Mouse (Mus musculus): ENCODE measurements at regions not wholly inside any gene's neighbourhood (a gene's known extent, or its start where the extent isn't known, plus 50 kb on each side); places are given as distances from the start of the nearest gene placed in this dataset.

DNA sequence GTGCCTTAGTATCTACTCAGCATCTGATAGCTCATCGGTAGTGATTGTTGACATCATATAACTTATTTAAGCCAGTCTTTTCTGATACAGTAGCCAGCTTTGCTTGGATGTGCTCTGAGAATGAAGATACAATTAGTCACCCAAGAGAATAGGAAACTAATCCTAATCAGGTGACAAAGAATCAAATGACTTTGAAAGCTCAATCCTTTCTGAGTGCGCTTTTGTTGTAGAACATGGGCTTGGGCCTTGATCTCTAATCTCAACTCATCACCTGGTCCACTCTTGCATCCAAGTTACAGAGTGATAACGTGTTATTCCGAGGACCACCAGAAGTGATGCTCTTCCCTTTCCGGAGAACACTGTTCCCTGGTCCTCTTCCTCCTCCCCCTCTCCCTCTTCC, 86.9 kb upstream of the Cpm start:
- DNase-seq (ENCODE audit: low spot score in 2 of 2), result no peak

DNA sequence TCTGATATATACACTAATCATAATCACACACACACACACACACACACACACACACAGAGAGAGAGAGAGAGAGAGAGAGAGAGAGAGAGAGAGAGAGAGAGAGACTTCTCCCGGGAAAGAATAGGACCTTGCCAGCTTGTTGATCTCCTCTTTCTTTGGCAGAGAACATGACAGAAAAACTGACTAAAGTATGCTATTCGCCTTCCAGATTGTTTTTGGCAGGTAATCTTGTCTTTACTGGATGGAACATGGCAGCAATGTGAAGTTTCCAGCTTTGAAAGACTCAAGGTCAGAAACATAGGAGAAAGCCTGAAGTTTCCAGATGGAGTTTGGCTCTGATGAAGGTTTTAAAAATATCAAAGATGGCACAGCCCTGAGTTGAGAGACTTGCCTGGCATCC, 87.8 kb upstream of the Cpm start:
- no peak for DNase-seq (ENCODE audit: low spot score in 2 of 2)

DNA sequence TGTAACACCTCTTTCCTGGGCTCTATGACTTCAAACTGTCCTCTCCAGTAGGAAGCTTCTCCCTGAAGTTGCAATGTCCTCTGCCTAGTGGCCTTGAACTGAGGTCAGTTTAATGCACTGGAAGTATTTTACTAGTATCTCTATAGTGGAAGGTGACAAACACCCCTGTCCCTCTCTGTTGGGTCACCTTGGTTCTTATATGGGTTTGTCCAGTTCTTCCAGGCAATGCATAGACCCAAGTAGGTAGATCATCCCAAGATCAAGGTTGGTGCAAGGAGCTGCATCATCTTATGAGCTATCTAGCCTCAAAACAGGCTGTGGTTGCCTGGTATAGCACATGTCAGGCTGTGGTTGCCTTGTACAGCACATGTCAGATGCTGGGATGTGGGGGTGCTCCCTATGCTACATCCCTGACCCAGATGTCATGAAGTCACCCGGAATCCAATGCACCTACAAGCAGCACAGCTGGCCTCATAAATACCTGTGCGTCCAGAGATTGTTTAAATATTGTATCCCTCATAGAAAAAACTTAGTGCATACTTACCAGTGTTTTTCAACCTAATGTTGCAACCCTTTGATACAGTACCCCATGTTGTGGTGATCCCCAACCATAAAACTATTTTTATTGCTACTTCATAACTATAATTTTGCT, 88.4 kb upstream of the Cpm start:
- DNase-seq (ENCODE audit: low spot score in 2 of 2), result no peak

DNA sequence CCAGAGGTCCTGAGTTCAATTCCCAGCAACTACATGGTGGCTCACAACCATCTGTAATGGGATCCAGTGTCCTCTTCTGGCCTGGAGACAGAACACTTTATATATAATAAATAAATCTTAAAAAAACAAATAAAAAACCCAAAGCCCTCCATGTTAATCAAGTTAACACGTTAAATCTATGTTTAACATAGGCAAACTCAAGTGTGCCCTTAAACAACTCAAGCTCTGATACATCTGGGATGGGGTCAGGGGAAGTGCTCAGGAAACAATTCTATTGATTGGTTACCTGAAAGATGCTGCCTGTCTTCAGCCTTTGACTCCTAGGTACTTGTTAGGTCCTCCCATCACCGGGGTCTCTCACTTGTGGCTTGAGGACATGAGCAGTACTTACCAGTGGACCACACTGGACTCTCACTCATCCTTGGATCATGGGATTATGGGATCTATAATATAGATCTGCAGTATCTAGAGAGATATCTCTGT, 89.1 kb upstream of the Cpm start:
- DNase-seq (ENCODE audit: low spot score in 2 of 2), result no peak

DNA sequence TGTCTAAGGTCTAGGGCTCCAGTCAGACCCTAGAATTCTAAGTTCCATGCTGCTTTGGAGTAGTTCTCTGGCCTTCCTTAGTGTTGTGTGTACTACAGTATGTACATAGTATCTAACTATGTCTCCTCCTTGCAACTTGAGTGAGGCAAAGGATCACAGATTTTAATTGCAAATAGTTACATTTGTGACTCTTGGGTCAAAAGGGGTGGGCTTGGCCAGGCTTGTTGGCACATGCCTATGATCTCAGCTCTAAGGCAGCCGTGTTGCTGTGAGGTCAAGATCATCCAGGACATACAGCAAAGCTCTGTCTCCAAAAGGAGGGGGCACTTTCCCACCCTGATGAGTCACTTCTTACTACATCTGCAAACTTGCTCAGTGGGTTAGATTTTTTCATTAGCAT, 89.8 kb upstream of the Cpm start:
- DNase-seq (ENCODE audit: low spot score in 2 of 2), result no peak

DNA sequence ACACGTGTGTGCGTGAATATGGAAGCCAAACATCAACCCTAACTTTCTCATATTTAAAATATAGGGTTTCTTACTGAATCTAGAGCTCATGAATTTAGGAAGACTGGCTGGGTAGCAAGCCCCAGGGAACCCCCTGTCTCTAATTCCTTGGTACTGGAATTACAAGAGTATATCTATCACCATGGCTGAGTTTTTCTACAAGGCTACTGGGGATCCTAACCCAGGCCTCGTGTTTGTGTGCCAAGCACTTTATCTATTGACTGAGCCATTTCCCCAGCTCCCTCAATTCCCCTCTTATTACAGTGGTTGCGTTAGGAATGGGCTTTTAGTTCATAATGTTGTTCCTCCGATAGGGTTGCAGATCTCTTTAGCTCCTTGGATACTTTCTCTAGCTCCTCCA, 90.6 kb upstream of the Cpm start:
- no peak for DNase-seq (ENCODE audit: low spot score in 2 of 2)

DNA sequence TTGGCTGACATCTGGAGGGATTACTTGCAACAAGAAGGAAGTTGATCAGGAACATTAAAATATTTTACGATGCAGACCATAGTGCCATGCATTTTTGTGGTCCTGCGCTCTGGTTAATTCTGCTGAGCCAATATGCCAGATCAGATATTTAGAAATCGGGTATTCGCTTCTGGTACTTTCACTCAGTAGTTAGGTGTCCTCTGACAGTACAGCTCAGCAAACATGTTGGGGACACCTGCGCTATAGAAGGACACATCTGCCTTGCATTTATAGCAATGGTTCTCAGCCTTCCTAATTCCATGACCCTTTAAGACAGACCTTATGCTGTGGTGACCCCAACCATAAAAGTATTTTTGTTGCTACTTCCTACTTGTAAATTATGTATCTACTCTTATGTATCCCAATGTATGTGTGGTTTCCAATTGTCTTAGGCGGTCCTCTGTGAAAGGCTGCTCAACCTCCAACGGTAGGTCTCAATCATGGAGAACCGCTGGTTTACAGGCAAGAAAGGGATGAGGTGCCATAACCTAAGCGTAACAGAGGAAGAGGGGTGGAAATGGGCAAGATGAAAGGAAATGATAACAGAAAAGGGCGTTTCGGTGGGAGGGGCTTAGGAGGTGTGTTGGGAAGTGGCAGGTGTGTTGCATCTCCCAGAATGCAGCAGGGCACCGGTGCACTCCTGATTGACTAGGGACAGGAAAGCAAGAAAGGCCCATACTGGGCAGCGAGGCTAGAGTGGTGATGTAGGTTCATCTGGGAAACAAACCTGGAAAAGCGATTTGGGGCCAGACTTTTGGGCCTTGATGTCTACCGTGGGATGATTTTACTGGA, 92.3 kb upstream of the Cpm start:
- DNase-seq (ENCODE audit: low spot score in 2 of 2), result no peak

DNA sequence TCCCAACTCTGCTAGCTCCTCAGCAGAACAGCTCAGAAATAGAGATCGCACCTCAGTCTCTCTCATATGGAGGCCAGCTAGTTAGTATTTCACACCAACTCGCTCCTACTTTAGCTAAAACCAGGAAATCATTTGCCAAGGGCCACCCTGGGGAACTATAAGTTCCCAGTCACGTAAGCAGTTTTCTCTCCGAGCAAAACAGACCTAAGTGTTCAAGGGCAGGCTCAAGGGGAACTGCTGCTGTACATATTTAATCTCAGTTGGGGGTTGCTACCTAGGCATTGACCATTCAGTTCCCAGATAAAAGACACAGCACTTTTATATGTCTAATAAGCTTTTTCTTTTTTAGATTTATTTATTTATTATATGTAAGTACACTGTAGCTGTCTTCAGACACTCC, 93.5 kb upstream of the Cpm start:
- DNase-seq (ENCODE audit: low spot score in 2 of 2), result no peak

DNA sequence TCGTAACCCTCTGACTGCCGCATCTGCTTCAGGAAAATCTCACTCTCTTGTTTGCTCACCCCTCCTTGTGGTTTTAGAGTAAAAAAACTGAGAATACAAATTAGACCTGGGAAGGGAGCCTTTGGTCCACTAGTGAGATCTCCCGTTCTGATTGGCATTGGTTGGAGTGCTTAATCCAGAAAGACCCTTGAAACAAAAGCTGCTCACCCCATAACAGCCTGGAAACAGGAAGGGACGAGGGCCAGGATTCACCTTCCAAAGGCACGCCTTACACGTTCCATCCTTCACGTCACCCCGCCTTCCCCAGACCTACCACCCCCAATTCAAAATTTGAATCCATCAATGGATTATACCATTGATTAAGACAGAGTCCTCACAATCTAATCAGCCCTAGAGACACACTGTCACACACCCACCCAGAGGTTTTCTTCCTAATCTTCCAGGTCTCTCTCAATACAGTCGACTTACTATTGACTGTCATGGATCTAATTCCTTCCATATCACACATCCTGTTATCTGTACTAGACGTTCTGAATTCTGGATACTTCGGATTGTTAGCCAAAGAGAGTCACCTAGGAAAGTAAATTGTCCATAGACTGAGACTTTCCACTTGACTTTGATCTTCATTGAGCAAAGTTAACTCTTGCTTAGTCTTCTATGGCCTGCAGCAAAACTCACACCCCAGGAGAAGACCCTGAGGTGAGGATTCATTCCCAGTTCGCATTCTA, 94.1 kb upstream of the Cpm start:
- DNase-seq (ENCODE audit: low spot score in 2 of 2), result no peak

DNA sequence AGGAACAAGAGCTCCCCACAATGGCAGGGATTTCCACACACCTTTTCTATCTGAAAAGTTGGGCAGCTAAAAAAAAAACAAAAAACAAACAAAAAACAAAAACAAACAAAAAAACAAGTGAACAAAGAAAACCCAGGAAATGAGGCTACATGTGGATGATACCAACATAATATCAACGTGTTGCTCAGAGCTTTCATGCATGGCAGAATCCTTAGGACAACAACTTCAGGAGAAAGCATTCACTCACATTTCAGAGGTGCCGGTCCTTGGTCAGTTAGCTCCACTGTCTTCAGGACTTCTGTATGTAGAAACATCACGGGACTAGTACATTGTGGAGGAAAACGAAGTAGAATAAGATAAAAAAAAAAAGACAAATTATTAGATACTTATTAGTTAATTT, 94.8 kb upstream of the Cpm start:
- DNase-seq (ENCODE audit: low spot score in 2 of 2), result no peak

DNA sequence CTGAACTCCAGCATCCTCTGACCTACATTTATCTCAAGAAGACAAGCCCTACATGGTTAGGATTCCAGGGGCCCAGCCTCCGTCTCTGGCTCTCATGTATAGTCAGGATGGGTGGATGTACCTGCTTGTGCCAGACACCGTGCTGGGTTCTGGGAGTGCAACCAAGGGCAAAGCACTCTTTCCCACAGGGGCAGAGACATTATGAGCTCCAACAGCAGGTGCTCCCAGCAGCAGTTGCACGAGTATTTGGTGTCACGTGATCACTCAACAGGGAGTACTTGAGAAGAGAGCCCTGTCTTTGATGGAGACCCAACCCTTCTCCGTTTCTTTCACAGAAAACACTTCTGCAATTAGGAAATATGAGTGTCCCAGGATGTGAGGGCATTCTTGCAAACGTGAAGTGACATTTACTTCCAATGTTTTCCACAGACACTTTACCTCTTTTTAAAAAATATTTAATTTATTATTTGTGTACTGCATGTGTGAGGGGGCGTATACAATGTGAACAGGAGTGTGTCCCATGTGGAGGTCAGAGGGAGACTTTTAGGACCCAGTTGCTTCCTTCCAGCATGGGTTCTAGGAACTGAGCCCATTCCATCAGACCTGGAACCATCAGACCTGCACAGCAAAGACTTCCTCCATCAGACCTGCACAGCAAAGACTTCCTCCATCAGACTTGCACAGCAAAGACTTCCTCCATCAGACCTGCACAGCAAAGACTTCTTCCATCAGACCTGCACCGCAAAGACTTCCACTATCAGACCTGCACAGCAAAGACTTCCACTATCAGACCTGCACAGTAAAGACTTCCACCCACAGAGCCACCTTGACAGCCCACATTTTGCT, 95.5 kb upstream of the Cpm start:
- DNase-seq (ENCODE audit: low spot score in 2 of 2), result no peak

DNA sequence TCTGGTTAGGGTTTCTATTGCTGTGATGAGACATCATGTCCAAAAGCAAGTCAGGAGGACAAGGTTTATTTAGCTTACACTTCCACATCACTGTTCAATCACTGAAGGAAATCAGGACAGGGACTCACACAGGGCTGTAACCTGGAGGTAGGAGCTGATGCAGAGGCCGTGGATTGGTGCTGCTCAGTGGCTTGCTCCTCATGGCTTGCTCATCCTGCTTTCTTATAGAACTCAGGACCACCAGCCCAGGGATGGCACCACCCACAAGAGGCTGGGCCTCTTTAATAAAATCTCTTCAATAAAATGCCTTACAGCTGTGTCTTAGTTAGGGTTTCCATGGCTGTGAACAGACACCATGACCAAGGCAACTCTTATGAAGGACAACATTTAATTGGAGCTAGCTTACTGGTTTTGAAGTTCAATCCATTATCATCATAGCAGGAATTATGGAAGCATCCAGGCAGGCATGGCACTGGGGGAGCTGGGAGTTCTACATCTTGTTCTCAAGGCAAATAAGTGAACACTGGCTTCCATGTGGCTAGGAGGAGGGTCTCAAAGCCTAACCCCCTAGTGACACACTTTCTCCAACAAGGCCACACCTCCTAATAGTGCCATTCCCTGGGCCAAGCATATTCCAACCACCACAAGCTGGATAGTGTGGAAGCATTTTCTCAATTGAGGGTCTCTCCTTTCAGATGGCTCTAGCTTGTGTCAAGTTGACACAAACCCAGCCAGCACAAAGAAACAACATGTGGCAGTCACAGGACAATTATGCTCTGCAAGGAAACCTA, 96.4 kb upstream of the Cpm start:
- DNase-seq (ENCODE audit: low spot score in 2 of 2), result no peak

DNA sequence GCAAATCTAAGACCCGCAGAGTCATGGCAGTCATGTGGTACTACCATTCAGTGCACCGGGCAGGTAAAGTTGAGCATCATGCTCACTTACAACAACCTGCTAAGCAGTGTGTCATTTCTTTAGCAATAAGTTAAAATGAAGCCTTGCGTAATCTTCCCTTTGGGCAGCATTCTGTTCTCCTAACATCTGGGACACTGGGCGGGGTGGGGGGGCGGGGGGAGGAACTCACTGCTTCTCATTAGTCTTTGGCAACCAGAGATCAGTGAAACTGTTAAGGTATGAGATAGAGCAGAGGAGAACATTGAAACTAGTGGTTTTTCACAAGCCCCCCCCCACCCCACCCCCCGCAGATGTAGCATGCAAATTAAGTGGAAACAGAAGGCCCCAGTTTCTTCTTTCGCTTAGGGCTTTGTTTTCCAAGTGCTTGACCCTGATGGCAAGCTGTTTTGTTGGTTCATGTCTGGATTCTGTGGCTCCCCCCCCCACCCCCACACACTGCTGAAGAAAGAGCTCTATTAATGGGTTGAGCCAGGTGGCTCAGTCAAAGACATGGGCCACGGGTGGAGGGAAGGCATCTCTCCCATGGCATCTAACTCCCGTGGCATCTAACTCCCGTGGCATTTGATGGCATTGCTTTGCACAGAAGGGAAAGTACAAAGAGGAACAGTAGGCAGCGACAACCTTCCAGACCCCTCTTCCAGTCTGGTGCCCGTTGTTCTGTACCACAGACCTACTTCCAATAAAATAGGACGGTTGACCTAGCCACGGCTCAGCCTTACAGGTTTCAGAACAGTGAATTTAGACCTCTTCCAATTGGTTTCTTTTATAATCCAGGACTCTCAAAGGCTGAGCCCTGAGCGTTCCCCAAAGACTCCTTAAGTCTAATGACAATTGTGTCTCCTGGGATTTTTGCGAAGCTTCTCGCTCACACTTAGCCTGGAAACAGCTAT, 97.2 kb upstream of the Cpm start:
- DNase-seq (ENCODE audit: low spot score in 2 of 2), result no peak

DNA sequence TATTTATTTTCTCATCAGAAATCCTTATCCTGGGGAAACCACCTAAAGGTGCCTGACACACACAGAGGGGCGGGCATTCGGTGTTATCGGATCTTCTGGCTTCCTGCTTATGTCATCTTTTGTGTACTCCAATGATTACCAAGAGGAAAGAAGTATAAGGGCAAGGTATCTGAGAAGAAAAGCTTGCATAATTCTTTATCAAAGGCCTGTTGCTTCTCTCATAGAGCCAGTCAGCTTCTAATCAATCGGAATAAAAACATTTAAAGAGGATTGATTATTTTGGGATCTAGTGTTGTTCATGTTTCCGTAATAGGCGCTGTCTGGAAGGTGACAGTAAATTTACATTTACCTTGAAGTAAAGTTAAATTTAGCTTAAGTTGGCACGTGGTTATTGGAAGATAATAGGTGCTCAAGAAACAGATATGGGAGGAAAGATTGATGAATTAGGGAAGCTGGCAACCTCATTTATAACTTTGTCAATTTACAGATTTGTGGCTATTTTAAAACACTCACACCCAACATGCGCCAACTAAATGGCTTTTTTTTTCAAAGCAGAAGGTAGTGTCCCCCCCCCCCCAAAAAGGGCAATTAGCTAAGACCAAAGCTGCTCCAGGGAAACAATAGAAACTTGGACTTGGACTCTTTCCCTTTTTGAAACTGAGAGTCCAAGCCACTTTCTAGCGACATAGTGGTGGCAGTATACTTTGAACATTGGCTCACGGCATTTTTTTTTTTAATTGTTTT, 98.3 kb upstream of the Cpm start:
- DNase-seq (ENCODE audit: low spot score in 2 of 2), result no peak

DNA sequence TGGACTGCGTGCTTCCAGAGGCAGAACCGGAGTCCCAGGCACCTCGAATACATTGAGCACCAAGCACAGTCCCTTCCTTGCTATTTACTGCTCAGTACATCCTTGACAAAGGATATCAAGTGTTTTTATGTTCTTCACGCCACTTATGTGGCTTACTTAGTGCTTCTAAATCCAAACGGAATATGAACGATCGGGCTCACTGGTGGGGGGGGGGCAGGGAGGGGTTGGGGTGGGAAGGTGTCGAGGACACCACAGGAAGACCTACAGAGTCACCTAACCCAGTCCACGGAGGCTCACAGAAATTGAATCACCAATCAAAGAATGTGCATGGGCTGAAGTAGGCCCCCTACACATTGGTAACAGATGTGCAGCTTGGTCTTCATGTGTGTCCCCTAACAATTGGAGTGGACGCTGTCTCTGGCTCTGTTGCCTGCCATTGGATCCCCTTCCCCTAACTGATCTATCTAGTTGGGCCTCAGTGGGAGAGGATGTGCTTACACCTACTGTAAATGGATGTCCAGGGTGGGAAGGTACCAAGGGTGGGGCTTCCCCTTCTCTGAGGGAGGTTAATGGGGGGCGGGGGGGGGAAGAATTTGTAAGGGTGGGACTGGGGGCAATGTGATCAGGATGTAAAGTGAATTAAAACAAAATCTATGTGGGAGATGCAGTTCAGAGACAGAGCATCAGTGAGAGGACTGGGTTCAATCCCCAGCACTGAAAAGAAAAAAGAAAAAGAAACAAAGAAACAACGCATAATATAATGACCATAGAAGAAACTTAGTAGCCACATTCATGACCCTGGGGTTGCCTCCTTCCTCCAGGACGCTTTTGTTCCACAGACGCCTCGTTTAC, 99.1 kb upstream of the Cpm start:
- no peak for DNase-seq (ENCODE audit: low spot score in 2 of 2)

DNA sequence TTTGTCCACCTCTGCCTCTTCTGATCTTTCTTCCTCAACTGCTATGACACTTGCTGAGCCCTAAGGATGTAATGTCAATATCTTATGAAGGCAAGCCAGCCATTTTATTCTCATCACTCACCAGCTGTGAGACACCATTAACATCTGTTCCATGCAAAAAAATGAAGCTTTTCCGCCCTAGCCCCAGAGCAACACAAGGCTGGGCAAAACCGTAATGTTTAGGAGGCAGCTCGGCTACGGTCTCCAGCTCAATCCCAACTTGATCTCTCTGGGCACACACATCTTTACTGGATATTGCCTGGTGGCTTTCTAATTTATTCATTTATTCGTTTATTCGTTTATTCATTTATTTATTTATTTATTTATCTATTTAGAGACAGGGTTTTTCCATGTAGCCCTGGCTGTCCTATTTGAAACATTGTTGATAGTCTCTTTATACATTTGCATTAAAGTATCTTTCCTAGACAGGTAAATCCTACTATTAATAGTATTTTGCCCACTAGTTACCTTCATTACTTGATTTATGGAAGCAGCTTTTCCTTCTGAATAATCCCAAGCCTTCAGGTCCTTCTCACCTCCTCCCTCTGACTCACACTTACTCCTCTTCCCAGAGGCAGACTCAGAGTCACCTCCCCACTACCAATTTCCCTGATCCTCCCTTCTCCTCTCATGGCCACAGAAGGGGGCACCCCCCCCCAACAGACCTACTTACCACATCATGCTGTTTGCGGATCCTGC, 99.9 kb upstream of the Cpm start:
- no peak for DNase-seq (ENCODE audit: low spot score in 2 of 2)

DNA sequence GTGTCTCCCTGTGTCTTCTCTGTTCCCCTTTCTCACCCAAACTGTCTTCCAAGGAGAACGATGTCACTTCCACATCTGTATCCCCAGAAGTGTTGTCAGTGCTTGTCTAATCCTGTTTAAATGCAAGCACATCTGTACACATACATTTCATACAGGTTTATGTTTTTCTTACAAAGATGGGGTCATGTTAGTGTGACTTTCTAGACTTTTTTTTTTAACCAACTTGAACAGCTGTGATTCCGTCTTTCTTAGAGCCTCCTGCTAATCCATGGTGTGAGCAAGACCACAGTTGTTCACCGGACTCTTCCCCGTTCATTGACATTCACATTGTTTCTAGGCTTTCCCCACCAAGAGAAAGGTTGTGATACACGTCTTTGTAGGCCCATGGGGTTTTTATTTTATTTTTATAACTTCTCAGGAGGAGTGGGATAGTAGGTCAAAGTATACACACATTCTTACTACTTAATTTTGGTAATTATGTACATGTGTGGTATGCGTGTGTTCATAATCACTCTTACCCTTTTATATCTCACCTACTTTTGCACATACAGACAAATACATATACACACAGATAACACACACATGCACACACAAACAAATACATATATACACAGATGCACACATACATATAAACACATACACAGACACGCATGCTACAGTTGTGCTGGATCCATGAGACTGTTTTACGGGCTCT, 100.6 kb upstream of the Cpm start:
- DNase-seq (ENCODE audit: low spot score in 2 of 2), result no peak

Data from right cerebral cortex, adult 2 months (tissue).